Mouse (Mus musculus): ENCODE results near the gene Cers6. TPM values are rescaled to one million over a fixed set of nuclear protein-coding genes. Genes with fewer than 3 reads are reported as not detected.

The Cers6 gene
- total and polyA plus RNA-seq, 2 experiments = 3.9 to 16.0 TPM

DNA sequence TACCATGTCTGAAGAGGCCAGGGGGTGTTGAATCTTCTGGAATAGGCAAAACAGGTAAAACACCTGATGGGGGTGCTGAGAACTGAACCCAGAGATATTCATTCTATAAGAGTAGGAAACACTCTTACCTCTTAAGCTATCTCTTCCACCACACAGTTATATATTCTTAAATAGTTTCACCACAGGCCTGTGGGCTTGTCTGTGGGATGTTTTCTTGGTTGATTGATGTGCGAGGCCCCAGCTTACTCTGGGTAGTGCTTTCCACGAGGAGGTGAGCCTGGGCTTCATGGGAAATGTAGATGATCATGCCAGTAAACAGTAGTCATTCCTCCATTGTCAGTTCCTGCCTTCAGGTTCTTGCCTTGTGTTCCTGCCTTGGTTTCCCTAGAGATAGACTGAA, 40.5 kb downstream of the Cers6 start:
- H3K9ac ChIP-seq (ENCODE audit: low read depth, low read length) = no peak overlapping the region
- no peak overlapping the region for H3K27ac ChIP-seq (replicated peaks; ENCODE audit: insufficient read depth, low read depth, low read length)
- no peak for TF ChIP-seq POLR2A (IDR thresholded peaks at IDR 0.05; ENCODE audit: extremely low read depth, insufficient read depth, low read length)
- no peak for TF ChIP-seq CTCF (IDR thresholded peaks at IDR 0.05; ENCODE audit: low read depth, low read length)

GRCm38 (mm10) chr2:68902546-68902945, 41.3 kb downstream of the Cers6 start:
- Histone ChIP-seq H3K27me3 (ENCODE audit: control insufficient read depth, insufficient read depth, low read length) (no peaks in the 10 kb centered on the region), H3K79me2 (ENCODE audit: control insufficient read depth, insufficient read depth, low read length) (peaks cover 5% of the 10 kb centered on the region; the same call in 1 of the 2 replicates), H3K36me3 (ENCODE audit: control insufficient read depth, insufficient read depth, low read length) (no peaks in the 10 kb centered on the region), H3K4me3 (ENCODE audit: insufficient read depth, low read depth, low read length) (no peak overlapping the region), H3K4me1 (ENCODE audit: control insufficient read depth, insufficient read depth, low read length) (peaks cover 14% of the 10 kb centered on the region), H3K27ac (replicated peaks; ENCODE audit: insufficient read depth, low read depth, low read length) (no peak overlapping the region), H3K9ac (ENCODE audit: low read depth, low read length) (no peak overlapping the region)
- TF ChIP-seq CTCF (IDR thresholded peaks at IDR 0.05; ENCODE audit: low read depth, low read length) (peak; percentile 36), POLR2A (IDR thresholded peaks at IDR 0.05; ENCODE audit: extremely low read depth, insufficient read depth, low read length) (no peak)
- DNase-seq (ENCODE audit: extremely low read depth, low read depth, low spot score) = peak; percentile 96
- WGBS = 14% methylated on average over 6 of the region's 6 CpGs

More for the DNA sequence above, 40.5 kb downstream of the Cers6 start:
- no peak overlapping the region for H3K4me3 ChIP-seq (ENCODE audit: insufficient read depth, low read depth, low read length)
- 94% methylated on average over 2 of the region's 2 CpGs for WGBS
- H3K4me1 ChIP-seq (ENCODE audit: control insufficient read depth, insufficient read depth, low read length) = peaks cover 14% of the 10 kb centered on the region
- no peak for DNase-seq (ENCODE audit: extremely low read depth, low read depth, low spot score)
- H3K27me3 ChIP-seq (ENCODE audit: control insufficient read depth, insufficient read depth, low read length) = no peaks in the 10 kb centered on the region
- no peaks in the 10 kb centered on the region for H3K36me3 ChIP-seq (ENCODE audit: control insufficient read depth, insufficient read depth, low read length)
- peaks cover 9% of the 10 kb centered on the region; the same call in 1 of the 2 replicates for H3K79me2 ChIP-seq (ENCODE audit: control insufficient read depth, insufficient read depth, low read length)

DNA sequence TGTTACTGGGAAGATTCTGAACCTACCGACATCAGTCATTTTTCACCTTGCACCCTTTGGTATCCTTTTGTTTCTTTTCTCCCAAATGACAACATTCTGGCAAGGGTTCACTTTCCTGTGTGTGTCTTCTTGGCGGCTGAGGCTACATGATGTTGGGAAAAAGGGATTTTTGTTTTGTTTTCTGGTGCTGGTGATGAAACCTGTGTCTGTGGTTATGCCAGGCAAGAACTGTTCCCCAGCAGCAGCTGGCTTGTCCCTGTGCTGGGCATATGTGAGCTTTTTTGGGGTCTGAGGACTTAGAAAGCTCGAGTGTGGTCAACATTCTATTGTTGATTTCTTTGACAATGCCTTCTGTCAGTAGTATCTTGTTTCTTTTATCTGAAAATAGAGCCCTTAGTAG, 45.7 kb downstream of the Cers6 start:
- 65% methylated on average over 3 of the region's 3 CpGs for WGBS
- H3K4me3 ChIP-seq (ENCODE audit: insufficient read depth, low read depth, low read length) = no peak overlapping the region
- no peaks in the 10 kb centered on the region for H3K27me3 ChIP-seq (ENCODE audit: control insufficient read depth, insufficient read depth, low read length)
- peaks cover 2% of the 10 kb centered on the region for H3K4me1 ChIP-seq (ENCODE audit: control insufficient read depth, insufficient read depth, low read length)
- H3K27ac ChIP-seq (replicated peaks; ENCODE audit: insufficient read depth, low read depth, low read length) = no peak overlapping the region
- no peak overlapping the region for H3K9ac ChIP-seq (ENCODE audit: low read depth, low read length)
- no peaks in the 10 kb centered on the region for H3K36me3 ChIP-seq (ENCODE audit: control insufficient read depth, insufficient read depth, low read length)
- TF ChIP-seq POLR2A (IDR thresholded peaks at IDR 0.05; ENCODE audit: extremely low read depth, insufficient read depth, low read length) (no peak), CTCF (IDR thresholded peaks at IDR 0.05; ENCODE audit: low read depth, low read length) (no peak)
- peak; percentile 33 for DNase-seq (ENCODE audit: extremely low read depth, low read depth, low spot score)
- peaks cover 10% of the 10 kb centered on the region; the same call in 1 of the 2 replicates for H3K79me2 ChIP-seq (ENCODE audit: control insufficient read depth, insufficient read depth, low read length)

DNA sequence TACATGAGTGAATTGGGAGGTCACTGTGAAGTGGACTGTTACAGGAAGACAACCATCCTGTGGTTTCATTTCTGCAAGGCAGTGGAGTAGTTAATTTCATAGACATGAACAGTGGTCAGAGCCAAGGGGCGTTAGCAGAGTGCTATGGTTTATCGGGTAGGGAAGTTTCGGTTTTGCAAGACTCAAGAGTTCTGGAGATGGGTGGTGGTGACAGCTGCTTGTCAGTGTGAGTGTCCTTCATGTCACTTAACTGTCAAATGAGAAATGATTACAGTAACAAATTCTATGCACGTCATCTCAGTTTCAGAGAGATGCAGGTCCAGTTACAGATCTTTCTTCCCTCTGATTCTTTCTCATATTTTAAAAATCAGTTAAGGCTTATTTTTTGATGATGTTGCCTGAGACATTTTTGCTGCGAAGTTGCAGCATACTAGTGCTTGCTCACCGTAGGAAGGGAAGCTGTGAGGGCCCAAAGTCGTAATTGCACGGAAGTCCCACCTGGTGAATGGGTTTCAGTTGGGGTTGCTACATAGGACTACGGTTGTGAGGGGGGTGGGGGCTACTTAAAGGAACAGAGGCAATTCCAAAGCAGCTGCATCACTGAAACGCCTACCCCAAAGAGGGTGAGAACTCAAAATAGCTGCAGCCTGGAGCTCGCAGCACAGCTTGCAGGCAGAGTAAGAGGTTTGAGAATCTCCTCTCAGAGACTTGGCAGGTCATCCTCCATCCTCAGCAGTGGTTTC, 46.7 kb downstream of the Cers6 start:
- no peak overlapping the region for H3K27ac ChIP-seq (replicated peaks; ENCODE audit: insufficient read depth, low read depth, low read length)

DNA sequence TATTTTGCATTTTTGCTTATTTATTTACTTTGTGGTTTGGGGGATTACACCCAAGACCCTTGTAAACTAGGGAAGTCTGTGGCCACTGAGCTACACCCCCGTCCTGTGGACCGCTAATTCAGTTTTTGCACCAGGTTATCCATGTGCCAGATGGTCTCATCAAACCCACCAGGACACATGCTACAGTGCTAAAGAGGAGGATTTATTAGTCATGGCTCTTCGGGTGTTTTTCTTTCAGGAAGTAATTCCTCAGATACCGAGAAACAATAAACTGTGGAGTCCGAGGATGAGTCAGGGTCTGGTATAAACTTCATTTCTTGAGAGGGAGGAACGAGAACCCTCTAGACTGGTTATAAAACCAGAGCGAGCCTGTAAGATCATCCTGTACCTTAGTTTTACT, 49.5 kb downstream of the Cers6 start:
- DNase-seq (ENCODE audit: extremely low read depth, low read depth, low spot score) = no peak
- TF ChIP-seq POLR2A (IDR thresholded peaks at IDR 0.05; ENCODE audit: extremely low read depth, insufficient read depth, low read length) (no peak), CTCF (IDR thresholded peaks at IDR 0.05; ENCODE audit: low read depth, low read length) (no peak)
- Histone ChIP-seq H3K27ac (replicated peaks; ENCODE audit: insufficient read depth, low read depth, low read length) (no peak overlapping the region), H3K36me3 (ENCODE audit: control insufficient read depth, insufficient read depth, low read length) (no peaks in the 10 kb centered on the region), H3K27me3 (ENCODE audit: control insufficient read depth, insufficient read depth, low read length) (no peaks in the 10 kb centered on the region), H3K4me1 (ENCODE audit: control insufficient read depth, insufficient read depth, low read length) (no peaks in the 10 kb centered on the region), H3K4me3 (ENCODE audit: insufficient read depth, low read depth, low read length) (no peak overlapping the region), H3K9ac (ENCODE audit: low read depth, low read length) (no peak overlapping the region), H3K79me2 (ENCODE audit: control insufficient read depth, insufficient read depth, low read length) (peaks cover 12% of the 10 kb centered on the region; the same call in 1 of the 2 replicates)
- WGBS = 81% methylated on average over 7 of the region's 7 CpGs

More for the DNA sequence above, 46.7 kb downstream of the Cers6 start:
- 65% methylated on average over 11 of the region's 11 CpGs for WGBS
- TF ChIP-seq POLR2A (IDR thresholded peaks at IDR 0.05; ENCODE audit: extremely low read depth, insufficient read depth, low read length) (no peak), CTCF (IDR thresholded peaks at IDR 0.05; ENCODE audit: low read depth, low read length) (no peak)
- no peak for DNase-seq (ENCODE audit: extremely low read depth, low read depth, low spot score)
- Histone ChIP-seq H3K4me3 (ENCODE audit: insufficient read depth, low read depth, low read length) (no peak overlapping the region), H3K36me3 (ENCODE audit: control insufficient read depth, insufficient read depth, low read length) (no peaks in the 10 kb centered on the region), H3K79me2 (ENCODE audit: control insufficient read depth, insufficient read depth, low read length) (peaks cover 10% of the 10 kb centered on the region; the same call in 1 of the 2 replicates), H3K4me1 (ENCODE audit: control insufficient read depth, insufficient read depth, low read length) (no peaks in the 10 kb centered on the region), H3K27me3 (ENCODE audit: control insufficient read depth, insufficient read depth, low read length) (no peaks in the 10 kb centered on the region), H3K9ac (ENCODE audit: low read depth, low read length) (no peak overlapping the region)

Data from liver, adult 2 months (tissue).